Mouse (Mus musculus) adrenal gland, postnatal 4 days (tissue): ENCODE measurements around the gene Rps26. TPM values are rescaled to one million over a fixed set of nuclear protein-coding genes. Genes with fewer than 3 reads are reported as not detected.

Experiments
- DNase-seq, 2 experiments: peaks; one replicate each; pipeline ENCODE4 v3.0.0; 2021 to 2022; ENCODE audit warnings: low spot score in 2 of 2, mixed read lengths in 2 of 2
- total RNA-seq, 2 experiments: library from RNA; stranded (reverse); gene quantifications; 2 replicates each; pipeline ENCODE4 v1.2.3; 2021

Gene Rps26
- total RNA-seq, 2 experiments from 2014 or later: 935 to 938 TPM

DNA sequence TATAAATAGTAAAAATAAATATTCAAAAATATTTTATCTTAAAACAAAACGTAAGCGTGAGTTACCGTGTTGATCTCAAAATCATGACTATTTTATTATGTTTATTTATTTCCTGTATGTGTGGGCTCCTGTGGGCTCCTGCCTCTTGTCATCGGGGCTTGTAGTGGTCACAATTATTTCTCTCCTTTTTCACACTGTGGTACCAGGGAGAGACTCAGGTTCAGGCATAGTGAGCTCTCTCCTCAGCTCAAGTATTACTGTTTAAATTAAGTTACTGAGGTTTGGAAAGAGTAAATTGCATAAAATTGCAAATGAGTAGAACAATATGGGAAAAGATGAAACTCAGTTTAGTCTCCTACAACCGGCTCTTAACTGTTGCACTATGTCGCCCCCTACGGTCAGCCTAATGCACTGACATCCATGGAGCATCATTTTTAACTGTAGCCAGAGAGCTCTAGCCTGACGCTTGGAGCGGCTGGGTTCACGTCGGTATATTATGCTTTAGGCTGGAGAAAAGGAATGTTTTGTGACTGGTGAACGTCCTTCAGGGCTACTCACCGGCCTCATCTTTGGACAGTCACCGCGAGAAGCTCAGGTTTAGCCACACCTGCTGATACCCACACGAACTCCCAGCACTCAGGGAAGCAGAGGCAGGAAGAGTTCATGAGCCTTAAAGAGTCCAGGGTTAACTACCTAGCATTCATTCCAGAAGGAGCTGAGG is 14.0 kb downstream of the Rps26 start:
- DNase-seq: peak; percentile 41 to 63

DNA sequence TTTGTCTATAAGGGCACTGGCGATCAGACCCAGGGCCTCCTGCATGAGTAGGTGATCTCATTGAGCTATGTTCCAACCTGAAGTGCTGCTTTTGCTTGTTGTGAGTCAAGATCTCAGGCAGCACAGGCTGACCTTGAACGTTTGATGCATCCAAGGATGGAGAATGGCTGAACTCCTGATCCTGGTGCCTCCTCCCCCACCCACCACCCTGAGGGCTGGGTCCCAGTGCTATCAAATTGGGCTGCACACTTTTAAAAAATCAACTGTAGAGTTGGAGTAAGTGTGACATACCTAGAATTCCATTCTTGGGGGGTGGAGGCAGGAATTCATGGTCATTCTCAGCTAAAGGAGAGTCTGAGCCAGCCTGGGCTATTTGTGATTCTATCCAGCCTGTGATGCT is 20.1 kb downstream of the Rps26 start:
- DNase-seq: no peak

DNA sequence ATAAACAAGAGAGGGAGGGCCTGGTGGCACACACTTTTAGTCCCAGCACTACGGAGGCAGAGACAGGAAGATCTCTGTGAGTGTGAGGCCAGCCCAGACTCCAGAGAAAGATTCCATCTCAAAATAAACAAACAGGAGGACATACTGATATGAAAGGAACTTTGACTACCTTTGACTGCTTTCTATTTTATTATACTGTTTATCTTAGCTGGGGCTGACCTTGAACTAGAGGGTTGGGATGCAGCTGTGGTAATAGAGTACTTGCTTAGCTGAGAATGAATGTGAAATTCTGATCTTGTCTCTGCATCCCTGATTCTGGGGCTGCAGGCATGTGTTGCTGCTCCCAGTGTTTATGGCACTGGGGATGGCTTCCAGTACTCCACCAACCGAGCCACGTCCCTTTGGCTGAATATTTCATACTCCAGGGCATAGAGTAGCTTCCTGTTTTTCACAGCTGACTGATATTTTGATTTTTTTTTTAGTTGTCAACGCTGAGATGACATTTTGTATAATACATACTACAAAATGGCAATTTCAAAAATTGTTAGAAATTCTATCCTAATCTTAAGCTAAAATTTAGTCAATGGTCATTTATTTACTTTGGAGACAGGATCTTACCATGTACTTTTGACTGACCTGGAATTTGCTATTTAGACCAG is 23.9 kb downstream of the Rps26 start:
- no peak for DNase-seq

DNA sequence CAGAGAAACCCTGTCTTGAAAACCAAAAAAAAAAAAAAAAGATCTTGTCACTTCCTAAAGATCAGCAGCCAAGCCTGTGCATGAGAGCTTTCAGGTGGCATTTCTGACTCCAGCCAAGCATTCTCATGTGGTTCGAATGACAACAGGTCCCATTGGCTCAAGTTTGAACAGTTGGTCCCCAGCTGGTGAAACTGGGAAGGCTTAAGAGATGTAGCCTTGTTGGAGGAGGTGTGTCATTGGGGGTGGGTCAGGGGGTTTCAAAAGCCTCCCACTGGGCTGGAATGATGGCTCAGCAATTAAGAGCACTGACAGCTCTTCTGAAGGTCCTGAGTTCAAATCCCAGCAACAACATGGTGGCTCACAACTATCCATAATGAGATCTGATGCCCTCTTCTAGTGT is 25.0 kb downstream of the Rps26 start:
- DNase-seq: no peak

DNA sequence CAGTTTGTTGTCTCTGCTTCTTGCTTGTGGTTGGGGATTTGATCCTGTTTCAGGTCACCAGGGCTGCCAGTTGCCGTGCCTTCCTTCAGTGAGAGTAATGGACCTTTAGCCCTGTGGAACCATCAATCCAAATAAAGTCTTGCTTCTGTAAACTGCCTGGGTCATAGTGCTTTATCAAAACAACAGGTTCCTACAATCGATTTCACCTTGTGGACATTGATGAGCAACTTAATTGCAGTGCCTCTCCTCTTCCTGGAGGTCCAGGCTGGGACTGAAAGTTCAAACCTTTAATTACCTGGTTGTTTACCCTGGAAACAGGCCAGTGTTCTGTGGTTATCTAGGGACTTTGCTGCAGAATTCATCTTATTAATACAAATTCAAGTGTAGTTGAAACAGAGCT is 28.1 kb downstream of the Rps26 start:
- no peak for DNase-seq

DNA sequence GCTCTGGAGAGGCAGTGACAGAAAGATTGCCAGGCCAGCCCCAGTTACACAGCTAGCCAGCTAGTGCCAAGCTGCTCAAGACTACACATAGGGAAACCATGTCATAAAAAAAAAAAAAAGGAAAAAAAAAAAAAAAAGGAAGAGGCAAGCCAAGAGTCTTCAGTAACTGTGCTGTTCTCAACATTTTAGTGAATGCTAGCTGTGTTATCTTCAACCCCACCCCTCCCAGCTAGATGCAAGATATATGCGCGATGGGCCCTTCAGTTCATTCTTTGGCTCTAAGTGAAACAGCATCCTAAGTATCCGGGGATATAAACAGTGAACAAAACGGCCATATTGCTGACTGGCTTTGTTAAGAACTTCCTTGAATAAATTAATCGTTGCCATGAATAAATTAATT is 33.8 kb downstream of the Rps26 start:
- DNase-seq: no peak

DNA sequence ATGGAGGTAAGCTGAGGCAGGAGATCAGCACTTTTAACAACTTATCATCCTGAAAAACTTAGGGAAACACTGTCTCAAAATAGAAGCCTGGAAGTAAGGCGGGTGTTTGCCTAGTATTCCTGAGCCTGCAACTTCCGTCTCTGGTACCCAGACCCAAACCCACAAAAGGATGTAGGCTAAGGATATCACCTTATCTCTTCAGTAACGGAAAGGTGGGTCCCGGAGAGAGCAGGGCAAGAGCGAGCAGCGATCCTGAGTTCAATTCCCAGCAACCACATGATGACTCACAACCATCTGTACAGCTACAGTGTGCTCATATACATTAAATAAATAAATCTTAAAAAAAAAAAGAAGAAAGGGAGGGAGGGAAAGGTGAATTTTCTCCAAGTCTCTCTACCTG is 35.1 kb downstream of the Rps26 start:
- no peak for DNase-seq

DNA sequence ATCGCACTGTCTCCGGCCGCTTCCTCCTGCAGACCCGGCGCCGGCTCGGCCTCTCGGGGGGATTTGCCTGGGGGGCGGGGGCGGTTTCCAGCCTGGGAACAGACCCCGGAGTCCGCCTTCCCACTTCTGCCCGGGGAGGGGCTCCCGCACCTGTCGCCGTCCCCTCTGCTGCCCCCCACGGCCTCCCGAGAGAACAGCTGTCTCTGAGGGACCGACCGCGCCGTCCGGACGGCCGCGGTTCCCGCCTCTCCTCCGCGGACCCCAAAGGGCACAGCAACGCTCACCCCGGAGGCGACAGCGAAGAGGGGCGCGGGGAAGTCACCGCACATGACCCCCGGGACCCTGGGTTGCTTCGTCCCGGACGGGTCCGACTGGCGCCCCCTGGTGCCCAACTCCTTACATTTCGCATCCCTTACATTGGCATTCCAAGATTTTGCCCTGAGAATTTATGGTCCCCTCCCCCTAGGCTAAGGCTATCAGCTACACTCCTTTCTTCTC is 36.3 kb downstream of the Rps26 start:
- DNase-seq: peak; percentile 33 to 52

DNA sequence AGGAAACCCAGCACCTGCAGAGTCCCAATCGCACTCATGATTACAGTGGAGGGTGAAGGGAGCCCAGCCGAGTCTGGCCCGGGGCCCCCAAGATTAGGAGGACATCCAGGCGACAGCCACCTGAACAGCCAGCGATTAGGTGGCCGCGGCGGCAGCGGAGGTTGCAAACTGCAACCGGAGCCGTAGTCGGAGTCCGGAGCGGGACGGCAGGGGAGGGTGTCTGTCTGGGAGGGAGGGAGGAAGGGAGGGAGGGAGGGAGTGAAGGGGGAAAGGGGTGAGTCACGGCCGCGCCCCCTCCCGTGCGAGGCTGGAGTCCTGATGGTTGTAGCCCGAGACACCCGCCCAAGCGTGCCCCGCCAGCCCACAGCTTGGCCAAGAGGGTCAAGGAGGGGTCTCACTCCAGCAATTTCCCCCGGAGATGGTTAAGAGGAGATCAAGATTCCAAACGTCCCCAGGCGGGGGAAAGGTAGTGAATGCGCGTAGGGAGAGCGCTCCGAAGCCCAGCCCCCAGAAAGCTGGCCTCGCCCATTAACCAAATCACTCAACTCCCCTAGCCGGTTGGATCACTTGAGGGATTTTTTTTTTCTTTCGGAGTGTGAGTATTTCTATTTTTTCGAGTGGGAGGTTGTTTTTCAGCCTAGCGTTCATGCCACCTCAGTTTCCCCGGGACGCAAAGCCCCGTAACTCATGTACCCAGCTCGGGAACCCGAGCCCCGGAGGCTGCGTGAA is 36.9 kb downstream of the Rps26 start, which contains the start of gene Erbb3:
Gene Erbb3, minus strand, starts transcription at position 189 of the 729 bp plus-strand sequence.
- DNase-seq: peak; percentile 20 to 23

DNA sequence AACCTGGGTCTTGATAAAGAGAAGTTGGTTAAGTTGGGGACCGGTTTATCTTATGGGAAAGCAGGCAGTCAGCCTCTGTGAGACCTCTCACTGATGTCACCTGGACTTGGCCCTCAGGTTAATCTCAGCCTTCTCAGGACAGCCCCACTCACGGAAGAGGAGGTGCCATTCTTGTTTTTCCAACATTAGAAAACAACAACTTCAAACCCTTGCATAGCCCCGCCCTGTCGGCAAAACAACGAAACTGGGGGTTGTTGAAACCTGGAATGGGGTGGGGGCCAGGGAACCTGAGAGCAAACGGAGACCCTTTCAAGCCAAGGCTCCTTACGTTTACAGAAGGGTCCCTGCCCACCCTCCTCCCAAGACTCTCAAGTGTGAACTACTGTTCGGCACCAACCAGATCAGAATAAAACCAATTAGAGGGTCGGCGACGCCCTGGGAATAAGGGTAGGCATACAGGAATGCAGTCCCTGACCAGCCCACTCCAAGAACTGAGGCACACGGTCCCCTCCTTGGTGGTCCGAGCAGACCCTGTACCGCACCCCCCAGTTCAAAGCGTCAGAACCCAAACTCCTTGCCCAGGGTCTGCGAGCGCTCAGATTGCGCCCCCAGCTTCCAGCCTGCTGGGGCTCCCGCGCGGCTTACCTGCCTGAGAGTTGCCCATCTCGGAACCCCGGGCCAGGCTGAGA is 37.6 kb downstream of the Rps26 start:
- DNase-seq: no peak

DNA sequence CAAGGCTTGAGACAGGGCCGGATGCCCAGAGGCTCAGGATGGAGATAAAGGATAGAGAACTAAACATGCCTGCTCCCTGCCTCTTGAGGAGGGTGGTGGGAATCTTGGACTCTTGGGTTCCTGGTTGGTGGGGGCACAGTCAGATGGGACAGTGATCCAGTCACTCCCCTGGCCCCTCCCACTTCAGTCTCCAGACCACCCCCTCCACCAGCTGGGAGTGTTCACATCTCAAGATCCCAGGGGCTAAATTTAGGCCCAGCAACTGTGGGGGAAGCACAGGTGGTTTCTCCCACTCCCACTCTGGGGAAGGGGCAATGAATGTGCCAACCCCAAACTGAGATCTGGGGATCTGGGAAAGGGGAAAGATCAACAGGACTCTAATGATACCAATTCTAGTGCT is 38.4 kb downstream of the Rps26 start:
- no peak for DNase-seq

DNA sequence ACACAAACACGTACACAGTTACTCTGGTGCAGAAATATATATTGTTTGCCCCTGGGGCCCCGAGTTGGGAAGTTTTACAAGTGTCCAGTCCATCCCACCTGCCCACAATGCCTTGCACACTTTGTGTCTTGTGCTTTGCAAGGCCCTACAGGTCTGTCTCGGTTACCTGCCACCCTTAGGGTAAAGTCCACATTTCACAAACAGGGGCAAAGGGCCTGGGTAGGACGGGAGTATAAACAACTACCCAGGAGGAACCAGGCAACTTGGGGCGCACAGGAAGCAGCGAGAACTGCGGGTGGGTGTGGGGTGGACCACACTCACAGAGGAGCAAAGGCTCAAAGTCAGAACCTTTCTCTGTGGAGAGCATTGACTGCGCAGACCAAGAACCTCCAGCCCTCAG is 38.9 kb downstream of the Rps26 start:
- no peak for DNase-seq

DNA sequence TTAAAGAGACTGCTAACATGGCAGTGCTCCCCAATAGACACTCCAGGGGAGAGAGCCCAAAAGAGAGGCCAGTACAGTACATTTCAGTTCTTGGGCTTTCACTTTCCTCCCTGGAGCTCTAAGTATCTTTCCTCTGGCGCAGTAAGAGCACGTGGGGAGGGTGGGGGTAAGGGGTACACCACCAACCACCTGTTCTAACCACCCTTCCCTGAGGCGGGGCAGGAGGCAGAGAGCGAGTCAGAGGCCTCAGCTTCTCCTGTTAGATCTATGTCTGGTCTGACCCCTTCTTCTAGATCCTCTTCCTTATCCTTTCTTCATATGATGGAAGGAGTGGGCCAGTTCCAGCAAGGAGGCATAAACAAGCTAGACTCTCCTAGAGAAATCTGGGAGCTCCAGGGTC is 39.4 kb downstream of the Rps26 start:
- no peak for DNase-seq

DNA sequence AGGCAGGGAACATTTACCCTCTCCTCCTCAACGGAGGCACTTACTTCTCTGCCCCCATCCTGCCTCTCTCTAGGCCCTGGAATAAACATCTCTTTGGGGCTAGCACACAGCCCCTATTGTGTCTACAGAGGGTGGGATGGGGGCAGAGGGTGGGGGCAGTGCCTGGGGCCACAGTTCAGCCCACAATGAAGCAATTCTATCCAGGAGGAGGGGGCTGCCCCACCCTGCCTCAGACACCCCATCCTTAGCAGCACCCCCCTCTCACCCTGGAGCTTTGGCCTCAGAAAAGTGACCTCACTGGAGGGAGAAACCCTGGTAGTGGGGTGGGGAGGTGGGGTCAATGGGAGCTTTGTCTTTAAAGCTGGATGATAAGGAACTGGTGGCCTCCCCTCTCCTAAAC is 40.0 kb downstream of the Rps26 start:
- no peak for DNase-seq

DNA sequence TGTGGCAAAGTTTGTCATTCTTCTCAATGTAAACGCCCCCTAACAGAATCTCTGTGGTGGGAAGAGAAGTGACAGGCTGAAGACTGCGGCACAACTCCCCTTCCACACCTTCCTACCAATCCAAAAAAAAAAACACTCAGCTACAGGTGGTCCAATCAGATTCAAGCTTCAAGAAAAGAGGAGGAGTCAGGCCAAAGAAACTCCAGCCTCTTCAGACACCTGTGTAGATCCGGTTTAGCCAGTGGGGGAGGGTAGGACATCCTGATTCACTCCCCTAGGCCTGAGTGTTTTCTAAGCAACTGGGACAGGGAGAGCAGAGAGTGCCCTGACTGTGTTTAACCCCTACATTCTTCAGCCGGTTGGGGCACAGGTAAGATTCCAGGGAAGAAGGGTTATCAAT is 42.2 kb downstream of the Rps26 start:
- no peak for DNase-seq

DNA sequence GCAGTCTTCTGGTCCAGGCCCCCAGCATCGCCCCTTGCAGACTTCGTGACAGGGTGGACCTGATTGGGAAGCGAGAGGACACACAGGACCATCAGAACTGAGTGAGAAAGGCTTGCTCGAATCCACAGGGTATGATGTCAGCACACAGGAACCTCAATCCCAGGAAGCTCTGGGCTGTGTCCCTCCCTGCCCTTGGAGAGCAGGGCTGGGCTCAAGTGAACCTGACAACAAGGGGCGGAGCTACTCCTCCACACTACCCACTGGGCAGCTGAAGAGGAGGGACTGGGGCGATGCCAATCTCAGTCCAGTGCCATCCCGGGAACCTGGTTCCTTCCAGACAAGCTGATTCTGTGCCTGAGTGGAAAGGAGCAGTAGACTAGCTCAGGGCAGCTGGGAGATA is 42.9 kb downstream of the Rps26 start:
- DNase-seq: peak in 1 of 2 experiments; percentile 27

DNA sequence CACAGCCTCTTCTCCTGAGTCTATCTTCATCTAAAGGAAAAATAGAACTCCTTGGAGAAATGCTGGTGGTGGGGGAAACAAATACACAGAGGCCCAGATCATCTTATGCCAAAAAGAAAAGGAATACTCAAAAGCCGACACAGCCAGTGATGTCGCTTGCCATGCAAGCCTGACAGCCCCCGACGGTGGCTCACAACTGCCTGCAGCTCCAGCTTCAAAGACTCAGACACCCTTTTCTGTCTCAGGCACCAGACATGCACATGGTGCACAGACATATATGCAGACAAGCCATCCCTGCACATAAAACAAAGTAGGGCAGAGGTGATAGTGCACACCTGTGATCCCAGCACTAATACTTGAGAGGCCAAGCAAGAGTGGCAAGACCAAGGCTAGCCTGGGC is 46.8 kb downstream of the Rps26 start:
- no peak for DNase-seq

DNA sequence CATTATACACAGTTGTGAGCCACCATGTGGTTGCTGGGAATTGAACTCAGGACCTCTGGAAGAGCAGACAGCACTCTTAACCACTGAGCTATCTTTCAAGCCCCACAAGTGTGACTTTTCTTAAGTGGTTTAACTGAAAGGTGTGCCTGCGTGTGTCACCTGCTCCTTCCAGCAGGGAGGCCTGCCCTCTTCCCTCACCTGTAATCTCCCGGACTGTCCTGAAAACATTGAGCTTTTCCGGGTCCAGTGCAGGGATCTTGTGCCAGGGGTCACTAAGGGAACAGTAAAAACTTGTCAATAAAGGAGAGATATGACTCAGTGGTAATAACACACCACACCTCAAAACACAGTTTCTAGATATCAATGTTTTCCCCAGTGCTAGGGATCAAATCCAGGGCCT is 47.2 kb downstream of the Rps26 start:
- DNase-seq: no peak

DNA sequence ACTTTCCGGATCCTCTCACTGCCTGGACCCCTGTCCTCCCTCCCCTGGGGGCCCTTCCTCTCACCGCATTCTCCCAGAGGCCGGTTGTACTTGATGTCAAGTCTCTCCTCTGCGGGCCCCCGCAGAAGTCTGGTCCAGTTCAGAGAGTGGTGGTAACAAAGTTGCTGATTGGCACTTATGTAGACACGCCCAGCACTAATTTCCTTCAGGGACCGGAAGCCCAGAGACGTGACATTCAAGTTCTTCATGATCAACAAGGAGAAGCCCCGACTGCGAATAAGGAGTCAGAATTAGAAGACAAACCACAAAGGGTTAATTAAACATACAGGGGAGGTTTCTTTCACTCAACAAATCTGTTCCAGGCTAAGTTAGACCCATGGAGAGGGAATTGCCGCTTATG is 48.2 kb downstream of the Rps26 start:
- no peak for DNase-seq

DNA sequence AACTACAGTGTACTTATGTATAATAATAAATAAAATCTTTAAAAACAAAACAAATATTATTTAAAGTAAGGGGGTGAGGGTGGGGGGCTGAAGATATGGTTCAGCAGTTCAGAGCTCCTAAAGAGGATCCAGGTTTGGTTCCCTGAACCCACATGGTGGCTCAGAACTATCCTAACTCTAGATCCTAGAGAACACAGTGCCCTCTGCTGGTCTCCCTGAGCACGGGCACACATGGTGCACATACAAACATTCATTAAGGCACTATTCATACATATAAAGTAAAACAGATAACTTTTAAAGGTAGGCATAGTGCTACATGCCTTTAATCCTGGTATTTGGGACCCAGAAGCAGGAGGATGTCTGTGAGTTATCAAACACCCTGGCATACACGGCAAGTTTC is 51.5 kb downstream of the Rps26 start:
- DNase-seq: no peak
